Mouse (Mus musculus): ENCODE measurements at regions not wholly inside any gene's neighbourhood (a gene's known extent, or its start where the extent isn't known, plus 50 kb on each side); places are given as distances from the start of the nearest gene placed in this dataset.

DNA sequence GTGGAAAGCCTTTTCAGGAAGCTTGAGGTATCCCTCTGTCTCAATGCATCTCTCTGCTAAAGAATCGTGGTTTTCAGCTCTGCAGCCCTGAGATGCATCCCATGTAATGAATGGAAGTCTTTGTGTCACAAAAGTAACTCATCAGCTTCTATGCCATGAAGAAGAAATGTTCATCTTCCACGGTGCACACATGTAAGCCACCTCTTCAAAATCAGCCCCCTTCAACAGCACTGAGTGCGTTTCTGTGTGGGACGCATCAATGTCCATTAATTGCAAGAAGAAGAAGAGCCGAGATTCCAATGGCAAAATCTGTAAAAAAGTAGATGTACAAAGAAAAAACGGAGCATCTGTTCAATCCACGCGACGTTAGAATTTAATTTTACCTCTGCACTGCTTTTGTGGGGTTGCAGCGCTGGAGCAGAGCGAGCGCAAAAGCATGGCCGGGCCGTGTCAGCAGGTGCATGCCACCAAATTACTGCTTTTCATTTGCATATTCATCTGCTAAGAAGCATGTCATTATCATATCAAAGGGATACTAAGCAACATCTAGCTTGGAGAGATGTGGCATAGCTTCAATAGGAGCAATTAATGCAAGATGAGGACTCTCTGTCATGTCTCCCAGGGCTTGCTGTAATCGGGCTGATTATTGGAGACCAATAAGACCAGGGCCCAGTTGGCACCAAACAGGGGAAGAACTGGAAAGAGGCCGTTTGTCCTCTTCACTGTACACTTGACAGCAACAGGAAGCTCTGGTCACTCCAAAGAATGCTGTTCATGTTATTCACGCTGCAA is 185.0 kb upstream of the Sox2 start:
- Histone ChIP-seq H3K27me3 (replicated peaks; ENCODE audit: control insufficient read depth, insufficient read depth, low read length) (no peaks in the 10 kb centered on the region), H3K4me1 (ENCODE audit: control insufficient read depth, insufficient read depth, low read length) (peaks cover 20% of the 10 kb centered on the region), H3K4me3 (ENCODE audit: low read depth, low read length) (no peak overlapping the region), H3K9ac (ENCODE audit: low read length) (peak overlapping the region; percentile 37; the same call in 1 of the 2 replicates), H3K9me3 (replicated peaks; ENCODE audit: control insufficient read depth, low read length) (no peaks in the 10 kb centered on the region), H3K36me3 (ENCODE audit: control insufficient read depth, insufficient read depth, low read length) (no peaks in the 10 kb centered on the region), H3K4me2 (ENCODE audit: low read length) (peak overlapping the region; percentile 27; the same call in 1 of the 2 replicates), H3K27ac (ENCODE audit: low read depth, low read length) (peak overlapping the region; percentile 78)
- 17% methylated on average over 17 of the region's 17 CpGs for WGBS
- ATAC-seq = peak; percentile 93
- DNase-seq (ENCODE audit: low spot score) = peak; percentile 89

DNA sequence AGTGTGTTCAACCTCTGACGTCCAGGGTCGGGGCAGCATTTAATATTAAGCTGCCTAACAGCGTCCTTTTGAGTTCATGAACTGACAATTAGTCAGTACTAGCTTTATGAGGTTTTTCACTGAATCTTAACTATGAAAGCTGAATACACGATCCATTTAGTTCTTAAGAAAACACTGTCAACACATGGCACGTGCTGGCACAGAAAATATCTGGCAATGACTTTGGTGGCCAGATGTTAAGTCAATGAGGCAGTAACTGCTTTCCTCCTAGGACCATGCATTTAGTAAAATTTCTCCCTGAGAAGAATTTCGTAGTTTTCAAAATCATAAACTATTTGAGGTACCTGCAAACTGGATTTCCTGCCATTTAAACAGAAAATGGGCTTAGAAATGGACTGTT is 191.4 kb upstream of the Sox2 start:
- peak; percentile 58 for DNase-seq (ENCODE audit: low spot score)
- Histone ChIP-seq H3K27ac (ENCODE audit: low read depth, low read length) (no peak overlapping the region), H3K9ac (ENCODE audit: low read length) (no peak overlapping the region), H3K4me2 (ENCODE audit: low read length) (no peak overlapping the region), H3K9me3 (replicated peaks; ENCODE audit: control insufficient read depth, low read length) (no peaks in the 10 kb centered on the region), H3K36me3 (ENCODE audit: control insufficient read depth, insufficient read depth, low read length) (no peaks in the 10 kb centered on the region), H3K27me3 (replicated peaks; ENCODE audit: control insufficient read depth, insufficient read depth, low read length) (no peaks in the 10 kb centered on the region), H3K4me3 (ENCODE audit: low read depth, low read length) (no peak overlapping the region), H3K4me1 (ENCODE audit: control insufficient read depth, insufficient read depth, low read length) (peaks cover 23% of the 10 kb centered on the region)
- peak; percentile 50; the same call in 1 of the 2 replicates for ATAC-seq
- WGBS = 58% methylated on average over 6 of the region's 6 CpGs

DNA sequence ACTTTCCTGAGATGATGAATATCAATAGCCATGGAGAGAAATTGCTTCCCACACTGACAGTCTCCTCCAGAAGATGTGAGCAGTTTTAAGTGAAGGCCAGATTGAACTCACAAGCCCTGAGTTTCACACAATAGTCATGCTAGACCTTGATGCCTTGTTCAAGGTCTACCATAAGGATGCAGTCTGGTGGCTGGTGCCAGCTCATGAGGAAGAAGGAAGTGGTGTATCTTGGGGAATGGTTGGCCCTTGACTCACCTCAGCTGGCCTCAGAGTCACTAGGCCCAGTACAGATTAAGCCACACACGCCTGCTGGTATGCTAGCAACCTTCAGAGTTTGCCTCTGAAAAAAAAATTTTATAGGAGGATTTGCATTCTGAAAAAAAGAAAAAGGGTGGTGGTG is 192.4 kb upstream of the Sox2 start:
- H3K4me2 ChIP-seq (ENCODE audit: low read length) = no peak overlapping the region
- H3K9me3 ChIP-seq (replicated peaks; ENCODE audit: control insufficient read depth, low read length) = no peaks in the 10 kb centered on the region
- ATAC-seq = no peak
- 89% methylated on average over 1 of the region's 1 CpGs for WGBS
- H3K27ac ChIP-seq (ENCODE audit: low read depth, low read length) = no peak overlapping the region
- no peak for DNase-seq (ENCODE audit: low spot score)
- no peaks in the 10 kb centered on the region for H3K36me3 ChIP-seq (ENCODE audit: control insufficient read depth, insufficient read depth, low read length)
- no peak overlapping the region for H3K9ac ChIP-seq (ENCODE audit: low read length)
- H3K27me3 ChIP-seq (replicated peaks; ENCODE audit: control insufficient read depth, insufficient read depth, low read length) = no peaks in the 10 kb centered on the region
- peaks cover 23% of the 10 kb centered on the region for H3K4me1 ChIP-seq (ENCODE audit: control insufficient read depth, insufficient read depth, low read length)
- H3K4me3 ChIP-seq (ENCODE audit: low read depth, low read length) = no peak overlapping the region

DNA sequence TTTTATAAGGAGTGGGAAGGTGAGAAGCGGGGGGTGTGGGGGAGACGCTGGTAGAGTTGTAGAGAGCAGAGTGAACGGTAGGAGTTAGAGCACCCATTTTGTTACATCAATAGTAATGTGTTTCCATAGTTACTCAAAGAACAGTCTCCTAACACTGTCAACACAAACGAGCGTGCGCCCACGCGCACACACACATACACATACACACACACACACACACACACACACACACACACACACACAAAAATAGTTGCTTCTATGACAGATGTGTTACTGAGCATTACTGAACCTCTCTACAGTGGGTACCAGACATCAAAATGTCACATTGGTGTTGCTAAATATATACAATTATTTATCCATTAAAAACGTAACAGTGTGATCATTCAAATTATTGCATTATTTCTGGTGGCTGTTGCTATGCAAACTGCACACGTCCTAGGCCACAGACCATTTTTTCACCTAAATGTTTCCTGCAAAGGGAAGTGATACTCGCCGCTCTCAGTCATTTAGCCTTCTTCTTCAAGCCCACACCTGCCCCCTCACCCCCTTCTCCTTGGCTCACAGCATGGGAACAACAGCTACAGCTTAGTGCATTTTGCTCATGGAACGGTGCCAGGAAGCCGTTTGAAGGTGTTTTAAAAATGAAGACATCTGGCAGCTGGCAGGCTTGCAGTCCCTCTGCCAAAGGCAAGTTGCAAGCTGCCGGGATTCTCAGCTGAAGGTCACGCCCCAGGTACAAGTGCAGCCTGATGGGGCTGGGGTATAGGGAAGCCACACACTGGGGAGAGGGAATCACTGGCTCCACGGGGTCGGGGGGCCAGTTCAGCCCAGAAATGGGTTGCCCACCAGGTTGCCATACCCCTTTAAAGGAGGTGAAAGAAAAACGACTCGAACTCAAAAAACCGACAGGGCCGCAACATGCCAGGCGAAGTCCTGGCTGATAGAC is 193.4 kb upstream of the Sox2 start:
- DNase-seq (ENCODE audit: low spot score) = peak; percentile 84
- 42% methylated on average over 23 of the region's 23 CpGs for WGBS

DNA sequence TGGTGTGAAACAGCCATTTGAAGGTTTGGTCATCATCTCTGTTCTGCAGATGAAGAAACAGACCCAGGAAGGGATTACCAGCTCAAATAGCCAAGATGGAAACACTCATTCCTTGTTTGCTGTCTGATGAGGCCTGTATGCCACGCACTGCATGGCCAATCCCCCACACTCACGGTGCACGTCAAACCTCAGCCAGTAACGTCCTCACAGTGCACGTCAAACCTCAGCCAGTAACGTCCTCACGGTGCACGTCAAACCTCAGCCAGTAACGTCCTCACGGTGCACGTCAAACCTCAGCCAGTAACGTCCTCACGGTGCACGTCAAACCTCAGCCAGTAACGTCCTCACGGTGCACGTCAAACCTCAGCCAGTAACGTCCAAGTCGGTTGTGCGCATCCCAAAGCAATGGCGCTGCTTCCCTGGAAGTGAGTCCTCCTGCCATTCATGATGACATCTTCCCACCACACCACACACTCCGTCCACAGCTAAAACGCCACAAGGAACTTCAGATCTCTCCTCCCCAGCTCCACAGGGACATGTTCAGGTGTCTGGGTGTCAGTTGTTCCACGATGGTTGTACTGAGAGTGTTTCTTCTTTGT is 196.1 kb upstream of the Sox2 start:
- Histone ChIP-seq H3K36me3 (ENCODE audit: control insufficient read depth, insufficient read depth, low read length) (no peaks in the 10 kb centered on the region), H3K4me2 (ENCODE audit: low read length) (no peak overlapping the region), H3K4me3 (ENCODE audit: low read depth, low read length) (no peak overlapping the region), H3K27me3 (replicated peaks; ENCODE audit: control insufficient read depth, insufficient read depth, low read length) (no peaks in the 10 kb centered on the region), H3K27ac (ENCODE audit: low read depth, low read length) (no peak overlapping the region), H3K9ac (ENCODE audit: low read length) (no peak overlapping the region), H3K9me3 (replicated peaks; ENCODE audit: control insufficient read depth, low read length) (no peaks in the 10 kb centered on the region), H3K4me1 (ENCODE audit: control insufficient read depth, insufficient read depth, low read length) (peaks cover 23% of the 10 kb centered on the region)
- 95% methylated on average over 22 of the region's 24 CpGs for WGBS
- DNase-seq (ENCODE audit: low spot score) (no peak), ATAC-seq (no peak)

More for the DNA sequence above, 193.4 kb upstream of the Sox2 start:
- Histone ChIP-seq H3K4me1 (ENCODE audit: control insufficient read depth, insufficient read depth, low read length) (peaks cover 23% of the 10 kb centered on the region), H3K27me3 (replicated peaks; ENCODE audit: control insufficient read depth, insufficient read depth, low read length) (no peaks in the 10 kb centered on the region), H3K4me2 (ENCODE audit: low read length) (0 out of 2 replicates have a peak overlapping the region, but pooled peaks have one; percentile 23), H3K4me3 (ENCODE audit: low read depth, low read length) (no peak overlapping the region), H3K36me3 (ENCODE audit: control insufficient read depth, insufficient read depth, low read length) (no peaks in the 10 kb centered on the region), H3K27ac (ENCODE audit: low read depth, low read length) (peak overlapping the region; percentile 58), H3K9me3 (replicated peaks; ENCODE audit: control insufficient read depth, low read length) (no peaks in the 10 kb centered on the region), H3K9ac (ENCODE audit: low read length) (no peak overlapping the region)
- ATAC-seq = peak; percentile 66

DNA sequence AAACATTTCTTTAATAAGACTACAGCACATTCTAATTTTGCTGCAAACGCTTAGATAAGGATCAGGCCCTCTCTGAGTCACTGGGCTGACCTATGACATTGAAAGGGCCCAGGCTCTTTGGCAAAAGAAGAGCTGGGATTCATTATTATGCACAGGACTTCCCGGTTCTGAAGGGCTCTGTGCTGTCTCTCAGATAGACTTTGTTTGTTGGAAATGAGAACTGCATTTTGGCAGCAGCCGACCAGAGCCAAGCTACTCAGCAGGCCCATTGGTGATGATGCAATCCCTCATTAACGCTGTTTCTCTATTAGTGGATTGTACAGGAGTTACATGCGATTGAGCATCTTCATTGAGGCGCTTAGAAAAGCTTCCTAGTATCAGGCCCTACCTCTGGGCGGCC is 204.9 kb upstream of the Sox2 start:
- WGBS = 5% methylated on average over 7 of the region's 7 CpGs
- Histone ChIP-seq H3K9me3 (replicated peaks; ENCODE audit: control insufficient read depth, low read length) (no peaks in the 10 kb centered on the region; the same call in 1 of the 2 replicates), H3K27ac (ENCODE audit: low read depth, low read length) (peak overlapping the region; percentile 67), H3K36me3 (ENCODE audit: control insufficient read depth, insufficient read depth, low read length) (no peaks in the 10 kb centered on the region), H3K4me3 (ENCODE audit: low read depth, low read length) (no peak overlapping the region), H3K27me3 (replicated peaks; ENCODE audit: control insufficient read depth, insufficient read depth, low read length) (no peaks in the 10 kb centered on the region), H3K9ac (ENCODE audit: low read length) (peak overlapping the region; percentile 18; the same call in 1 of the 2 replicates), H3K4me1 (ENCODE audit: control insufficient read depth, insufficient read depth, low read length) (peaks cover 43% of the 10 kb centered on the region), H3K4me2 (ENCODE audit: low read length) (peak overlapping the region; percentile 16; the same call in 1 of the 2 replicates)
- DNase-seq (ENCODE audit: low spot score) (peak; percentile 92), ATAC-seq (peak; percentile 73)

DNA sequence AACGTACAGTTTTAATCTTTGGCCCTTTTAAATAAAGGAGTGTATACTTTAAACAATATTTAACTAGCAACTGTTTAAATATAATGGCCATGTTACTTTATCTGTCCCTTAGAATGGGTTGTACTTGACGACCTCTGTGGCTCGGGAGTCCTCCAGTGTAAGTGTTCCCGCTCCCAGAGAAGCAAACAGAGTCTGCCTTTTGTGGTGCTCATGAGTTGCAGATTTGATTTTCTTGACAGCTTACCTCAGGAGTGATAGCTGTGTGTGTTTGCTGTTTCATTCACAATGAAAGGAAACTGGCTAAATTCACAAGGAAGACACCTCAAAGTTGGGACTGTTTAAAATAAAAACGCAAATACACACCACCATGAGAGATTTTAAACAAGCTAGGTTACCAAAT is 205.4 kb upstream of the Sox2 start:
- H3K9me3 ChIP-seq (replicated peaks; ENCODE audit: control insufficient read depth, low read length) = no peaks in the 10 kb centered on the region; the same call in 1 of the 2 replicates
- peak; percentile 42 for DNase-seq (ENCODE audit: low spot score)
- H3K4me2 ChIP-seq (ENCODE audit: low read length) = no peak overlapping the region
- no peak overlapping the region for H3K4me3 ChIP-seq (ENCODE audit: low read depth, low read length)
- no peak for ATAC-seq
- H3K36me3 ChIP-seq (ENCODE audit: control insufficient read depth, insufficient read depth, low read length) = no peaks in the 10 kb centered on the region
- no peaks in the 10 kb centered on the region; the same call in 1 of the 2 replicates for H3K27me3 ChIP-seq (replicated peaks; ENCODE audit: control insufficient read depth, insufficient read depth, low read length)
- WGBS = 24% methylated on average over 5 of the region's 5 CpGs
- H3K4me1 ChIP-seq (ENCODE audit: control insufficient read depth, insufficient read depth, low read length) = peaks cover 43% of the 10 kb centered on the region
- peak overlapping the region; percentile 72; the same call in 1 of the 2 replicates for H3K27ac ChIP-seq (ENCODE audit: low read depth, low read length)
- H3K9ac ChIP-seq (ENCODE audit: low read length) = no peak overlapping the region

Measured in forebrain, embryonic 14.5 days (tissue).